Mouse (Mus musculus) hindbrain, embryonic 13.5 days (tissue): ENCODE measurements around the gene Tnp2. TPM values are rescaled to one million over a fixed set of nuclear protein-coding genes. Genes with fewer than 3 reads are reported as not detected.

Experiments used
- ATAC-seq: fragments of 200-750 bp; cut with Nextera tagmentation; 2 replicates; pipeline ENCODE4 v1.8.0; 2017; ENCODE audit warnings: moderate TSS enrichment; ENCODE audit not compliant: low FRiP score
- H3K27ac ChIP-seq: fragments of 300-500 bp; sonication (generic); 2 replicates; pipeline ENCODE4 v1.5.1; 2015; ENCODE audit warnings: inconsistent platforms, mild to moderate bottlenecking, moderate library complexity
- H3K27me3 ChIP-seq: fragments of 300-500 bp; sonication (generic); 2 replicates; pipeline ENCODE4 v1.6.1; 2015; ENCODE audit warnings: mild to moderate bottlenecking, inconsistent platforms
- H3K36me3 ChIP-seq: fragments of 300-500 bp; sonication (generic); 2 replicates; pipeline ENCODE4 v1.6.1; 2015; ENCODE audit warnings: mild to moderate bottlenecking, inconsistent platforms
- H3K4me1 ChIP-seq: fragments of 300-500 bp; sonication (generic); replicated peaks from 2 replicates; pipeline ENCODE4 v1.6.1; 2015; ENCODE audit warnings: inconsistent platforms
- H3K4me2 ChIP-seq: fragments of 300-500 bp; sonication (generic); 2 replicates; pipeline ENCODE4 v1.6.1; 2015; ENCODE audit warnings: inconsistent platforms, mild to moderate bottlenecking, moderate library complexity
- H3K4me3 ChIP-seq: fragments of 300-500 bp; sonication (generic); 2 replicates; pipeline ENCODE4 v1.5.1; 2015; ENCODE audit warnings: mild to moderate bottlenecking, inconsistent platforms
- H3K9ac ChIP-seq: fragments of 300-500 bp; sonication (generic); 2 replicates; pipeline ENCODE4 v1.6.1; 2015; ENCODE audit warnings: mild to moderate bottlenecking, inconsistent platforms
- H3K9me3 ChIP-seq: fragments of 300-500 bp; sonication (generic); 2 replicates; pipeline ENCODE4 v1.6.1; 2016; ENCODE audit warnings: inconsistent platforms
- WGBS: fragments of 180-500 bp; shearing (Covaris S2); methylation state at CpG from one replicate; pipeline ENCODE4 v1.1.7; 2015; 5-methylcytosine and 5-hydroxymethylcytosine counted together
- polyA plus RNA-seq: library from polyadenylated mRNA; unstranded; fragments of >200 nt; fragmentation: Nextera tagmentation; extraction: Ambion mirVana; gene quantifications from 2 replicates; pipeline ENCODE4 v1.2.1, GENCODE M21; 2015

The Tnp2 gene
- polyA plus RNA-seq, 1 experiment from 2014 or later = not detected

DNA sequence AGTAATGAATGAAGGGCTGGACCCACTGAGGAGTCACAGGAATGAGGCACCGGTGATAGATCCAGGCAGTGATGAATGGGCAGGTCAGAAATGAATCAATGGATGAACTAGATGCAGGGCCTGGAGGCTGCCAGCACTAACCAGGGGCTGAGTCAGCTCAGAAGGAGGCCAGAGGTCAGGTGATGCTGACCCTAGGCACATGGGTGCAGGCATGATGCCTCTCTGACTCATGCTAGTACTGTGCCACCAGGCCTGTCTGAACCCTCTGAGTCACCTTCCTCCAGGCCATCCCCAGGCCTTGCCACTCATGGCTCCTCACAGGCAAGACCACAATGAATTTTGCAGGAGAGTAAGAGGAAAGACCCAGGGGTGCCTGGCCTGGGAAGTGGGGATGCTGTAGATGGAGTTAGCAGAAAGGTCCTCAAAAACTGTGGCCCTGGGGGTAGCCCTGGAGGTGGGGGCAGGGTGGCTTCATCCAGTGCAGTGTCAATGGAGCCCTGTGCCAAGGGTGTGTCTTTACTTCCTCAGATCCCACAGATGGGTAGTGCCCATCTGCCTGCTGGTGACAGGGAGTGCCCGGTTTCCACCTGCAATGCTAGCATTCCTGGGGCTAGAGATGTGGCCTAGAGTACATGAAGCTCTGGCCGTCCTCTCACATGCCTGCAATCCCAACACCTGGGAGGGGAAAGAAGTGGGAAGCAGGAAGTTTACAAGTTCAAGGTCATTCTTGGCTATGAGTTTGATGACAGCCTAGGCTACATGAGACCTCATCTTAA lies 33.8 kb downstream of the Tnp2 start:
- 83% methylated on average over 3 of the region's 3 CpGs for WGBS
- Histone ChIP-seq H3K9me3 (no peaks in the 10 kb centered on the region), H3K36me3 (no peaks in the 10 kb centered on the region), H3K27ac (no peak overlapping the region), H3K4me2 (no peak overlapping the region), H3K4me1 (peaks cover 4% of the 10 kb centered on the region), H3K9ac (no peak overlapping the region), H3K4me3 (no peak overlapping the region), H3K27me3 (no peaks in the 10 kb centered on the region)
- ATAC-seq = no peak

DNA sequence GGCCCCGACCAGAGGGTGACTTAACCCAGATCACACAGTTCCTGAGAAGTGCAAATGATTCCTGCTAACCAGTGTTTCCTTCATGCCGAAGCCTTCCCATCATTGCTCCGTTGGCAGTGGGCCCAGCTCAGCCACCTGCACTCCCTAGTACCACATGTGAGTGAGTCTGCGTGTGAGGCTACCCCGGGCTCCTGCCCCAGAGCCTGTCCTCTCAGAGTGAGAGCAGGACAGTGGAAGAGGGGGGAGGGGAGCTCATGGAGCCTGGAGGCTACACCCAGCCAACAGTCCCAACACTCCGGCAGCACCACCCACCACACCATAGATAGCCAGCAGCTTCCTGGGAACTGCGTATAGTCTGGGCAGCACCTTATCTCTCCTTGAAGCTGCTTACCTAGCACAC lies 38.6 kb downstream of the Tnp2 start:
- H3K4me1 ChIP-seq = peaks cover 10% of the 10 kb centered on the region; the same call in 1 of the 2 replicates
- 58% methylated on average over 7 of the region's 7 CpGs for WGBS
- H3K9me3 ChIP-seq = no peaks in the 10 kb centered on the region
- no peak overlapping the region for H3K4me3 ChIP-seq
- no peak overlapping the region for H3K9ac ChIP-seq
- no peaks in the 10 kb centered on the region for H3K27me3 ChIP-seq
- no peaks in the 10 kb centered on the region for H3K36me3 ChIP-seq
- no peak for ATAC-seq
- H3K27ac ChIP-seq = no peak overlapping the region
- no peak overlapping the region for H3K4me2 ChIP-seq

DNA sequence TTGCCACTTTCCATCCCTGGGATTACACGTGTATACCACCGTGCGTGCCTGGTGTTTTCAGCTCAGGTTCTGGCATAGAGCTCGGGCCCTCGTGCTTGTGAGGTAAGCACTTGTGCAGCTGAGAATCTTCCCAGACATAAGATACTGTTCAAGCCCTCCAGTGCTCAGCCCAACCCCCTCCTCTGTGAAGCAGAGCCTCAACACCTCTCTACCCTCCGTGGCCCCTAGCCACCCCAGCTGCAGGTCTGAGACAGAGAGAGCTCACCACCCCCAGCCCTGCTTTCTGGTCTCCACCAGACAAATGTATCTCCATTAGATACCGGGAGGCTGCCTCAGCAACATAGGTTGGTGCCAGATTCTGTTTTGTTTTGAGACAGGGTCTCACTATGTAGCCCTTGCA lies 39.2 kb downstream of the Tnp2 start:
- 81% methylated on average over 7 of the region's 7 CpGs for WGBS
- Histone ChIP-seq H3K4me2 (no peak overlapping the region), H3K4me1 (peaks cover 10% of the 10 kb centered on the region; the same call in 1 of the 2 replicates), H3K4me3 (no peak overlapping the region), H3K9ac (no peak overlapping the region), H3K9me3 (no peaks in the 10 kb centered on the region), H3K27me3 (no peaks in the 10 kb centered on the region), H3K27ac (peak overlapping the region; percentile 37; the same call in 1 of the 2 replicates), H3K36me3 (no peaks in the 10 kb centered on the region)
- no peak for ATAC-seq

- H3K9ac ChIP-seq = no peak overlapping the region
- WGBS = 98% methylated on average over 2 of the region's 2 CpGs
- no peaks in the 10 kb centered on the region for H3K9me3 ChIP-seq
- no peak overlapping the region for H3K4me3 ChIP-seq
- peaks cover 9% of the 10 kb centered on the region for H3K36me3 ChIP-seq
- 0 out of 2 replicates have a peak, but pooled peaks cover 7% of the 10 kb centered on the region for H3K4me1 ChIP-seq
- H3K27ac ChIP-seq = no peak overlapping the region
- H3K4me2 ChIP-seq = no peak overlapping the region
- ATAC-seq = no peak
- no peaks in the 10 kb centered on the region for H3K27me3 ChIP-seq
These were observed 47.4 kb downstream of the Tnp2 start for GRCm38 (mm10) chr16:10741082-10741481.

DNA sequence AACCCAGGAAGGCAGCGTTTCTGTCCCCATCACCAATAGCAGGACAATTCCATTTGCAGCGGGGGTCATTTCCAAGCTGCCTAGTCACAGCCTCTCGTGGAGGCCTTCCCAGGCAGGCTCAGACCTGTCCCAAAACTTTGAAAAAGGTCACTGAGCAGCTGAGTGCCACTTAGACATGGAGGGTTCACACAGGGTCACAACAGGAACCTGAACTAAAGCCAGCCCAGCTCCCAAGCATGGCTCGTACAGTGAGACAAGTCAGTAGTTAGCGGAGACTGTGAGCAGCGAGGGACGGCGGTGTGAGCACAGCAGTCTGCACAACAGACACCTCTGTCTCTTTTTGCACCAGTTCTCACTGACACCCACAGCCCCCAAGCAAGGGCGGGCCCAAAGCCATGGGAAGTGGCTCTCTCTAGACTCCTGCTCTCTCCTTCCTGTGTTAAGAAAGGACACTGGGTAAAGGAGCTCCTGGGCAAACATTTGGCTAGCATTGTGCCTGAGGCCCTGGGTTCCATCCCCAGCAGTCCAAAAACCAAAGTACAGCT lies 48.5 kb downstream of the Tnp2 start:
- H3K9ac ChIP-seq = no peak overlapping the region
- H3K9me3 ChIP-seq = no peaks in the 10 kb centered on the region
- 0 out of 2 replicates have a peak, but pooled peaks cover 7% of the 10 kb centered on the region for H3K4me1 ChIP-seq
- H3K27ac ChIP-seq = no peak overlapping the region
- ATAC-seq = no peak
- no peak overlapping the region for H3K4me2 ChIP-seq
- peaks cover 9% of the 10 kb centered on the region for H3K36me3 ChIP-seq
- WGBS = 69% methylated on average over 9 of the region's 9 CpGs
- H3K4me3 ChIP-seq = no peak overlapping the region
- H3K27me3 ChIP-seq = no peaks in the 10 kb centered on the region

GRCm38 (mm10) chr16:10738866-10739265 lies 49.6 kb downstream of the Tnp2 start:
- H3K4me2 ChIP-seq = no peak overlapping the region
- no peaks in the 10 kb centered on the region for H3K27me3 ChIP-seq
- H3K9me3 ChIP-seq = no peaks in the 10 kb centered on the region
- H3K4me3 ChIP-seq = no peak overlapping the region
- no peak overlapping the region for H3K27ac ChIP-seq
- H3K36me3 ChIP-seq = peaks cover 9% of the 10 kb centered on the region
- H3K4me1 ChIP-seq = 0 out of 2 replicates have a peak, but pooled peaks cover 7% of the 10 kb centered on the region
- no peak for ATAC-seq
- WGBS = 92% methylated on average over 3 of the region's 3 CpGs
- H3K9ac ChIP-seq = peak overlapping the region; percentile 24; the same call in 1 of the 2 replicates

Other genes starting within 250 kb of the Tnp2 start
- gene Dexi, start 245.6 kb downstream of the Tnp2 start, polyA plus RNA-seq = 15.5 and 18.0 TPM in 2 replicates
- gene Clec16a, start 243.3 kb downstream of the Tnp2 start, polyA plus RNA-seq = 69.7 and 71.6 TPM in 2 replicates
- gene Socs1, start 3.1 kb downstream of the Tnp2 start, polyA plus RNA-seq = 3.6 TPM in 2 replicates
- not detected in 2 replicates for gene Prm3, start 2.3 kb upstream of the Tnp2 start, polyA plus RNA-seq
- gene Prm2, start 7.5 kb upstream of the Tnp2 start, polyA plus RNA-seq = not detected in 2 replicates
- not detected in 2 replicates for gene Prm1, start 17.2 kb upstream of the Tnp2 start, polyA plus RNA-seq
- not detected in 2 replicates for gene Gm11172, start 24.3 kb upstream of the Tnp2 start, polyA plus RNA-seq
- gene Rmi2, start 46.4 kb upstream of the Tnp2 start, polyA plus RNA-seq = 0.39 and 0.54 TPM in 2 replicates